Mouse (Mus musculus): ENCODE results near the gene Pcsk6. TPM values are rescaled to one million over a fixed set of nuclear protein-coding genes. Genes with fewer than 3 reads are reported as not detected.
"Not testable (repeated sequence)": the region's sequence is repeated elsewhere in the genome, so short reads cannot be mapped to it uniquely, and the experiment has no call there.

Pcsk6 gene
- polyA plus RNA-seq, 1 experiment = 1.6 TPM

- TF ChIP-seq CTCF (IDR thresholded peaks at IDR 0.05; ENCODE audit: extremely low read depth, insufficient read depth, insufficient read length, insufficient replicate concordance) (no peak), POLR2A (IDR thresholded peaks at IDR 0.05; ENCODE audit: low read depth, low read length) (no peak)
- no peak overlapping the region for H3K4me3 ChIP-seq (ENCODE audit: extremely low read depth, insufficient read depth, insufficient read length)
- no peaks in the 10 kb centered on the region for H3K36me3 ChIP-seq (ENCODE audit: control insufficient read depth, insufficient read depth, low read length)
- no peaks in the 10 kb centered on the region for H3K4me1 ChIP-seq (ENCODE audit: control insufficient read depth, insufficient read depth, insufficient read length)
- DNase-seq (ENCODE audit: low read depth in 1 of 2, low spot score in 2 of 2) = no peak
- 61% methylated on average over 9 of the region's 9 CpGs for WGBS
- no peak overlapping the region for H3K27ac ChIP-seq (ENCODE audit: insufficient read depth, low read length)
- H3K27me3 ChIP-seq (ENCODE audit: control insufficient read depth, insufficient read depth, low read length) = no peaks in the 10 kb centered on the region
These were observed 183.1 kb downstream of the Pcsk6 start for GRCm38 (mm10) chr7:66044617-66045016.

GRCm38 (mm10) chr7:66046921-66047918 lies 185.7 kb downstream of the Pcsk6 start:
- Histone ChIP-seq H3K27me3 (ENCODE audit: control insufficient read depth, insufficient read depth, low read length) (no peaks in the 10 kb centered on the region), H3K4me3 (ENCODE audit: extremely low read depth, insufficient read depth, insufficient read length) (no peak overlapping the region), H3K36me3 (ENCODE audit: control insufficient read depth, insufficient read depth, low read length) (no peaks in the 10 kb centered on the region), H3K4me1 (ENCODE audit: control insufficient read depth, insufficient read depth, insufficient read length) (no peaks in the 10 kb centered on the region), H3K27ac (ENCODE audit: insufficient read depth, low read length) (no peak overlapping the region)
- 84% methylated on average over 17 of the region's 17 CpGs for WGBS
- no peak for DNase-seq (ENCODE audit: low read depth in 1 of 2, low spot score in 2 of 2)
- TF ChIP-seq POLR2A (IDR thresholded peaks at IDR 0.05; ENCODE audit: low read depth, low read length) (no peak), CTCF (IDR thresholded peaks at IDR 0.05; ENCODE audit: extremely low read depth, insufficient read depth, insufficient read length, insufficient replicate concordance) (no peak)

- WGBS = 87% methylated on average over 4 of the region's 4 CpGs
- Histone ChIP-seq H3K27ac (ENCODE audit: insufficient read depth, low read length) (no peak overlapping the region), H3K36me3 (ENCODE audit: control insufficient read depth, insufficient read depth, low read length) (no peaks in the 10 kb centered on the region), H3K27me3 (ENCODE audit: control insufficient read depth, insufficient read depth, low read length) (no peaks in the 10 kb centered on the region), H3K4me3 (ENCODE audit: extremely low read depth, insufficient read depth, insufficient read length) (no peak overlapping the region), H3K4me1 (ENCODE audit: control insufficient read depth, insufficient read depth, insufficient read length) (no peaks in the 10 kb centered on the region)
- no peak for DNase-seq (ENCODE audit: low read depth in 1 of 2, low spot score in 2 of 2)
- TF ChIP-seq CTCF (IDR thresholded peaks at IDR 0.05; ENCODE audit: extremely low read depth, insufficient read depth, insufficient read length, insufficient replicate concordance) (no peak), POLR2A (IDR thresholded peaks at IDR 0.05; ENCODE audit: low read depth, low read length) (no peak)
These were observed 186.4 kb downstream of the Pcsk6 start for GRCm38 (mm10) chr7:66047975-66048374.

- H3K36me3 ChIP-seq (ENCODE audit: control insufficient read depth, insufficient read depth, low read length) = no peaks in the 10 kb centered on the region
- WGBS = 86% methylated on average over 12 of the region's 12 CpGs
These were observed 187.1 kb downstream of the Pcsk6 start for GRCm38 (mm10) chr7:66048446-66049230.

GRCm38 (mm10) chr7:66053946-66054483 lies 192.5 kb downstream of the Pcsk6 start:
- H3K36me3 ChIP-seq (ENCODE audit: control insufficient read depth, insufficient read depth, low read length) = no peaks in the 10 kb centered on the region
- H3K4me3 ChIP-seq (ENCODE audit: extremely low read depth, insufficient read depth, insufficient read length) = no peak overlapping the region
- no peak for DNase-seq (ENCODE audit: low read depth in 1 of 2, low spot score in 2 of 2)
- TF ChIP-seq CTCF (IDR thresholded peaks at IDR 0.05; ENCODE audit: extremely low read depth, insufficient read depth, insufficient read length, insufficient replicate concordance) (no peak), POLR2A (IDR thresholded peaks at IDR 0.05; ENCODE audit: low read depth, low read length) (no peak)
- H3K4me1 ChIP-seq (ENCODE audit: control insufficient read depth, insufficient read depth, insufficient read length) = no peaks in the 10 kb centered on the region
- WGBS = 93% methylated on average over 4 of the region's 4 CpGs
- no peaks in the 10 kb centered on the region for H3K27me3 ChIP-seq (ENCODE audit: control insufficient read depth, insufficient read depth, low read length)
- no peak overlapping the region for H3K27ac ChIP-seq (ENCODE audit: insufficient read depth, low read length)

More at GRCm38 (mm10) chr7:66048446-66049230, 187.1 kb downstream of the Pcsk6 start:
- H3K27ac ChIP-seq (ENCODE audit: insufficient read depth, low read length) = no peak overlapping the region
- no peaks in the 10 kb centered on the region for H3K4me1 ChIP-seq (ENCODE audit: control insufficient read depth, insufficient read depth, insufficient read length)
- TF ChIP-seq POLR2A (IDR thresholded peaks at IDR 0.05; ENCODE audit: low read depth, low read length) (no peak), CTCF (IDR thresholded peaks at IDR 0.05; ENCODE audit: extremely low read depth, insufficient read depth, insufficient read length, insufficient replicate concordance) (no peak)
- DNase-seq (ENCODE audit: low read depth in 1 of 2, low spot score in 2 of 2) = no peak
- no peak overlapping the region for H3K4me3 ChIP-seq (ENCODE audit: extremely low read depth, insufficient read depth, insufficient read length)
- H3K27me3 ChIP-seq (ENCODE audit: control insufficient read depth, insufficient read depth, low read length) = no peaks in the 10 kb centered on the region

- not testable (repeated sequence) for H3K36me3 ChIP-seq (ENCODE audit: control insufficient read depth, insufficient read depth, low read length); H3K4me3 ChIP-seq (ENCODE audit: extremely low read depth, insufficient read depth, insufficient read length); DNase-seq (ENCODE audit: low read depth in 1 of 2, low spot score in 2 of 2); H3K4me1 ChIP-seq (ENCODE audit: control insufficient read depth, insufficient read depth, insufficient read length); H3K27me3 ChIP-seq (ENCODE audit: control insufficient read depth, insufficient read depth, low read length); H3K27ac ChIP-seq (ENCODE audit: insufficient read depth, low read length)
- WGBS = 8% methylated on average over 2 of the region's 2 CpGs
These were observed 193.8 kb downstream of the Pcsk6 start for GRCm38 (mm10) chr7:66055356-66055755.
